Mouse (Mus musculus) c-Kit-positive CD71-positive TER-119-positive erythroid progenitor cells, embryonic 14.5 days (primary cell): Measurements from ENCODE around the gene Cntn4.
"Not testable (repeated sequence)": the region's sequence is repeated elsewhere in the genome, so short reads cannot be mapped to it uniquely, and the experiment has no call there.

Source experiments
- DNase-seq: peaks from one replicate; pipeline ENCODE4 v3.0.0-alpha.2; 2013; ENCODE audit warnings: low spot score

Gene Cntn4

GRCm38 (mm10) chr6:106332466-106332865 is 655.0 kb downstream of the Cntn4 start:
- DNase-seq, result no peak

- no peak for DNase-seq
Observed at GRCm38 (mm10) chr6:106332933-106333332, 655.5 kb downstream of the Cntn4 start.

GRCm38 (mm10) chr6:106335066-106335465 is 657.6 kb downstream of the Cntn4 start:
- no peak for DNase-seq

GRCm38 (mm10) chr6:106336805-106337204 is 659.3 kb downstream of the Cntn4 start:
- no peak for DNase-seq

DNA sequence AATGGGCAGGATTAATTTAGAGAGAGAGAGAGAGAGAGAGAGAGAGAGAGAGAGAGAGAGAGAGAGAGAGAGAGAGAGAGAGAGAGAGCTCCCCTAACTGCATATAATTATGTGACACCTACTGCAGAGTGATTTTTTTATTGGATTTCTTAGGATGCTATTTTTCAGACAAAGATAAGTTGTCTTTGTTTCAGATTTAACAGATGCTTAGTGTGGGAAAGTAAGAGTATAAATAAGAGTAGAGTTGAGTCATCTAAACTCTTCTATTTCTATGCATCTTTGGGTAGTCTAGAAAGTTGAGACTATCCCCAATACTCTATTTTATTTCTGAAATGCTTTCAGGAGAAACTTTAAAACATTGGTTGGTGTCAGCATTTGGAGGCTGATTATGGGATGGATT is 660.4 kb downstream of the Cntn4 start:
- no peak for DNase-seq

- no peak for DNase-seq
Observed at GRCm38 (mm10) chr6:106341114-106341513, 663.7 kb downstream of the Cntn4 start.

DNA sequence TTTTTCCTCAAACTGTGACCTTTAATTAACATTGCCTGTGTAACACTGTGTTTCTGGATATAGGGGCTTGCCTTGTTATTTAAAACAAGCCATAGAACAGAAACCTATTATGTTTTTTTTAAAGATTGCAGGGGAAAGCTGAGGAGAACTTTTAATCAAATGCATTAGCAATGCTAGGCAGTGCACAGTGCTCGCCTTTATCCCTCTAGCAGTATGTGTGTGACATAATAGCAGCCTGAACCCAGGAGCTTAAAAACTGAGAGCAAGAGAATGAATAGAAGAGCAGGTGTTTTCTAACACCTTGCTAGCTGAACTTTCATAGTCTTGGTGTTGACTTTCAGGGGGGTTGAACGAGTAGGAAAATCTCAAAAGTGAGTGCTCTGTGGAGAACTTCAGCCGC is 672.6 kb downstream of the Cntn4 start:
- DNase-seq, result no peak

- DNase-seq, result no peak
Observed at GRCm38 (mm10) chr6:106351389-106351788, 673.9 kb downstream of the Cntn4 start.

DNA sequence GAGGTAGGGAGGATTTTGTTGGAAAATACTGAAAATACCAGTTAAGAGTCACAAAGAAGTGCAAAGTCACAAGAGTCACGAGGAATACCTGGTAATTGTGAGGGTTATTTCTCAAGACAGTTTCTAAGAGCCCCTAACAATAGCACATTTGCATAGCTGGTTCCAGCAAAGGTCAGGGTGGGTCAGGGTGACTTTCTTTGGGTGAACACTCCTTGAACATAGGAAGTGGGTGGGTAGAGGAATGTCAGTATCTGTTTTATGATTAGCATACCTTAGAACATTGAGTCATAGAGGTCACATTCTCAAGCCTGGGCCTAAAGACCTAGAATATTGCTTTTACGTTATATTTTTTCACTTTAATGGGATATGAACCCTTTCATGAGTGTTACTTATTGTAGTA is 681.3 kb downstream of the Cntn4 start:
- DNase-seq, result not testable (repeated sequence)

DNA sequence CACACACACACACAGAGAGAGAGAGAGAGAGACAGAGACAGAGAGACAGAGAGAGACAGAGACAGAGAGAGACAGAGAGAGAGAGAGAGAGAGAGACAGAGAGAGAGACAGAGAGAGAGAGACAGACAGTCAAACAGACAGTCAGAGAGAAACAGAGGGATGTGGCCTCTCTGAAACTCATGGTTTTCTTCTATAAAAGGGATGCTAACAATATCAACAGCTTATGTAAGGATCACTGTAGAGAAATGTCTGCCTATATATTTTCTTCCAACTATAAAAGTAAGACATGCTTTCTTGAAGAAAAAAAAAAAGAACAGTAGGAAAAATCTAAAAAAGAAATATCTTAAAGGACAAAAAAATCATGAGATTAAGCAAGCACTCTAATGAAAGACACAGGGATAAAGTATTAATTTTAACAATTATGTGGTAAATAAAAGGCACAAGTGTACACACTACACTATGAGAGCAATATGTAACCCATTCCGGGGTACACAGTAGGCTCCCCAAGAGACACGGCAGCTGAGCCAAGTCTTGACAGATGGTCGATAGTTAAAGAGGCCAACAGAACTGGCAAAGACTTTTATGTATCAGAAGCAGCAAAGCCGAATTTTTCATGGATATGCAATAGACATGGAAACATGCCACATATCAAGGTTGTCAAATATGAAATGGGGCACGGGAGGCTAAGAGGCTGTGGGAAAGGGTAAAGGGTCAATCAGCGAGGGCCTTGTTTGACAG is 704.0 kb downstream of the Cntn4 start:
- DNase-seq, result no peak

- no peak for DNase-seq
Observed at GRCm38 (mm10) chr6:106387833-106388406, 710.5 kb downstream of the Cntn4 start.

DNA sequence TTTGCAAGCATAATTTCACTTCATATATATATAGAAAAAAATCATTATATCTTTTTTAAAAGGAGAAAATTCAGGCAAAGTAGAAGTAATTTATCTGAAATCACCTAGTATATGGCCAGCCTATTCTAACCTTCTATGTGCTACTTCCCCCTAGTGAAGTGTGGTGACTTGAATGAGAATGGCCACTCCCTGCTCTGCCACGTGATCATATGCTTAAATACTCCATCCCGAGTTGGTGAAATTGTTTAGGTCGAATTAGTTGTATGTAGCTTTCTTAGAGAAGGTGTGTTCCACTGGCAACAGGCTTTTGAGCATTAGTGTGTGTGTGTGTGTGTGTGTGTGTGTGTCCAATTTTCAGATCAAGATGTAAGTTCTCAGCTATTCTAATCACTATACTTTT is 730.6 kb downstream of the Cntn4 start:
- no peak for DNase-seq

DNA sequence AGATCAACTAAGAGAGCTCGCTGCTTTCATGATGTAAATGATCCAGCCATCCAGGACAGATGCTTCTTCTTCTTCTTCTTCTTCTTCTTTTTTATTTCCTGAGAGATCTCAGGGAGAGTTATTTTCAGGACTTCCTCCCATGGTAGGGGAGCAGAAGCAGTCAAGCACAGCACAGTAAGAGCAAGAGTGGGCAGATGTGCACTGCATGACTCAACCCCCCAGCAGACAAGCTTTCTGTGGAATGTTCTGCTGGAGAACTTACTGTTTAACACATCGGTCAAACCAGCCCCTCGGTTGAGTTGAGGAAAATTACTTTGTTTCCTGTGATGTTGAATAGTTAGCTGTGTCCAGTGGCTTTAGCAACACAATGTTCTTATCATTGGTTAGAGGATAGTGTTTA is 731.2 kb downstream of the Cntn4 start:
- no peak for DNase-seq

- DNase-seq, result no peak
Observed at GRCm38 (mm10) chr6:106422947-106423346, 745.5 kb downstream of the Cntn4 start.

GRCm38 (mm10) chr6:106423471-106423870 is 746.0 kb downstream of the Cntn4 start:
- DNase-seq, result no peak

GRCm38 (mm10) chr6:106426615-106427014 is 749.2 kb downstream of the Cntn4 start:
- no peak for DNase-seq

- DNase-seq, result no peak
Observed at GRCm38 (mm10) chr6:106431466-106431865, 754.0 kb downstream of the Cntn4 start.

DNA sequence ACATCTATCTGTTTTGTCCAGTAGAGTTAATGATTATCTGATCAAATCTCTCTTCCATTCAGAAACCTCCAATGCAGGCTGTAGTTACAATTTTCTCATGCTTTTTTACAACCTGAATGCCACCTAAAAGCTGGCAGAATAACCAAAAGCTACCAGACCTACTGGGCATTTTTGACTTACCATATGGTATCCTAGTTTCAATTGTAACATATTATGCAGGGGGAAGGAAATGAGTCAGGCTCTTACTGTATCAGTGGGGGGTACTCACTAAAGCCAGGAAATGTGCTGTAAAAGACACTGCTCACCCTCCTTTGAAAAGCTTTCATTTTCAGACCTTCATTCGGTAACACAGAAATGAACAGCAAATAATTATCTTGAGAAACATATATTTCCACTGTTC is 763.3 kb downstream of the Cntn4 start:
- DNase-seq, result no peak

DNA sequence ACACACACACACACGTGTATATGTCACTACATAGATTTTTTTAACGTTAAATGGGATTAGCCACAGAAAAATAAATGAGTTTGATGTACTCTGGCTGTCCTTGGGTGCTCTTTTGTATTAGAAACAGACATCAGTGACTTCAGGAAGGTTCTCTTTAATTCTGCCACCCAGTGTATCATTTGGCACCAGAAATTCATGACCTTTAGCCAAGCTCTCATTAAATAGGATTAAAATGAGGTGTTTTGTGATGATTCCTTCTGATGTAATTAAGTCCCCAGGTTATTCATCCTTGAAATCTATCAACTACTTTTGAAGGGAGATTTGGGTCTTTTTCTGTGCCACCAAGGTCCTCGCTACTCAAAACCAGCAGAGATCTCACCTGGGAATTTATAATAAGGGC is 763.8 kb downstream of the Cntn4 start:
- no peak for DNase-seq

DNA sequence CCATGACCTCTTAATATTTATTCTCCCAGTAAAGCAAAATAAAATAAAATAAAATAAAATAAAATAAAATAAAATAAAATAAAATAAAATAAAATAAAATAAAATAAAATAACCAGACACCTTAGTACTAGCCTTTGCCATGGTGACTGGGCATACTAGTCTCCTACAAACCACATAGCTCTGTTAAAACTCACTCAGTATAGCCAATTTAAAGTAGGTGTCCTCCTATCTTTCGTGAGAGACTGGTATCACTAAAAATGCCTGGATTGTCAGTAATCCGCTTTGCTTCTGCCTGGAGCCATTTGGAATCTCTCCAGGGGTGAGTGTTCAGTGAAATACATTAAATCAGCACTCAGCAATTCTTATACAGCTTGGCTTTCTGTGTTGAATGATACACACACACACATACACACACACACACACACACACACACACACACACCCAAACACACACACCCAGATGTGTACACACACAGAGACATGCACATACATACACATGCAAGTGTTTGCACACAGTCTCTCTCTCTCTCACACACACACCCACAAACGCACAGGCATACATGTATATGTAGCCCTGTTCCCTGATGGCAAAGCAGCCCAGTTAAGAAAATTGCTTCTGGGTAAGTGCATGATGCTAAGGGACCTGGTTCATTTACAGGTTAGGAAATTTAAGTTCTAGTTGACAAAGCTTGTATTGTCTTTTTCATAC is 776.8 kb downstream of the Cntn4 start:
- no peak for DNase-seq

- no peak for DNase-seq
Observed at GRCm38 (mm10) chr6:106455616-106456015, 778.2 kb downstream of the Cntn4 start.

DNA sequence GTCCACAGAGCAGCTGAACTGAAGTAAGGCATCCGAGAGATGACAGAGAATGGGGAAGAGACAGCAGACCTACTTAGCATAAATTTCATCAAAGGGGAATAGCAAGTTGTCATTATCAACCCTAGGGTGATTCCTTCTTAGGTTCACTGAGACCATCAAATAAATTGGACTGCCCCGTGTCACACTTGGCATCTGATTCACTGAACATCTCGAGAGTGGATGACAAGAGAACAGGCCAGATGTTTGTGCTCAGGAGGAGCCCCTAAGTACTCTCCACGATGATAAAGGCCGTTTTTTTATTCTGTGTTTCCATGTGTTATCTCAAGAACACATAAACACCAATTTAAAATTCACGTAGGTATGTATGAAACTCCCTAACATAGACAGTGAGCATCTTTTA is 780.7 kb downstream of the Cntn4 start:
- no peak for DNase-seq

DNA sequence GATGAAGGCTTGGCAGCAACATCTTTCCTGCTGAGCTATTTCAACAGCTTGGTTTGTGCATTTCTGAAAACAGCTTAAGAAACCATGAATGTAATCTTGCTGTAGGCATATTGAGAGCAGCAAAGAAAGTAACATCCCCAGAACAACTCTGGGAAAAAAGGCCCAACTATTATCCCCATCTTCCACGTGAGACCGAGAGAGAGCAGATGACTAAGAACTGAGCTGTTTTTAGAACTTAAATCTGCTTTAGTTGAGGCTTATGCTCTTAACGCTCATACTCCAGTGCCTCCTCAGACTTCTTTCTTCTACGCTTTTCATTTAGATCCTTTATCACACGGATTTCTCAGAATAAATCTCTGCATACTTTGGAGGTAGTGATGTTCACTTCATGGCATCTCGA is 784.9 kb downstream of the Cntn4 start:
- DNase-seq, result no peak
